Mouse (Mus musculus): ENCODE results near the gene Gsk3b. TPM values are rescaled to one million over a fixed set of nuclear protein-coding genes. Genes with fewer than 3 reads are reported as not detected.

The Gsk3b gene
- total and polyA plus RNA-seq, 3 experiments = 6.1 to 30.8 (median 15.5) TPM

- H3K4me2 ChIP-seq (ENCODE audit: insufficient read depth, low read depth, poor library complexity, severe bottlenecking) = no peak overlapping the region
- no peak overlapping the region for H3K4me3 ChIP-seq (replicated peaks in 1 of 3; ENCODE audit: low read depth in 2 of 3, low read length in 2 of 3, poor library complexity in 1 of 3)
- DNase-seq (ENCODE audit: extremely low read depth) = no peak
- peaks cover 0 to 2% of the 10 kb centered on the region in 2 experiments; a peak in 2 of 4 replicates for H3K4me1 ChIP-seq (ENCODE audit: control insufficient read depth in 1 of 2, insufficient read depth in 2 of 2)
- in situ Hi-C loops (cut with MboI; ENCODE audit: low pct_ligation_motif_present, low pct_unique_long_range_greater_than_20kb, low sequenced_read_pairs) (no loop called here), dilution Hi-C loops (cut with MboI; ENCODE audit: extremely low pct_ligation_motif_present, extremely low pct_unique_long_range_greater_than_20kb, low sequenced_read_pairs) (no loop called here)
- no peak for TF ChIP-seq ZKSCAN1 (IDR thresholded peaks at IDR 0.05; ENCODE audit: borderline replicate concordance, low read depth, low read length)
- no peak for TF ChIP-seq CHD1 (IDR thresholded peaks at IDR 0.05; ENCODE audit: low read depth, low read length)
- no peak for TF ChIP-seq KAT2A (IDR thresholded peaks at IDR 0.05; ENCODE audit: insufficient replicate concordance, low read length)
- TF ChIP-seq TBP (conservative IDR thresholded peaks at IDR 0.05; ENCODE audit: low read depth, low read length) = no peak
- TF ChIP-seq POLR2AphosphoS2 (IDR thresholded peaks at IDR 0.05; ENCODE audit: low read depth, low read length) = no peak
- no peak for TF ChIP-seq SMC3 (IDR thresholded peaks at IDR 0.05; ENCODE audit: low read depth, low read length)
- TF ChIP-seq TCF12 (IDR thresholded peaks at IDR 0.05; ENCODE audit: low read depth, low read length) = no peak
- no peak for TF ChIP-seq IRF4 (IDR thresholded peaks at IDR 0.05; ENCODE audit: low read depth, low read length)
- TF ChIP-seq RCOR1 (conservative IDR thresholded peaks at IDR 0.05; ENCODE audit: low read depth, low read length) = no peak
- TF ChIP-seq RAD21 (IDR thresholded peaks at IDR 0.05; ENCODE audit: low read depth, low read length) = no peak
- no peak for TF ChIP-seq ZC3H11A (IDR thresholded peaks at IDR 0.05; ENCODE audit: low read depth, low read length)
- no peak for TF ChIP-seq CTCF (conservative IDR thresholded peaks at IDR 0.05 in 1 of 2, IDR thresholded peaks at IDR 0.05 in 1 of 2; ENCODE audit: low read depth in 2 of 2, low read length in 2 of 2)
- TF ChIP-seq ZMIZ1 (IDR thresholded peaks at IDR 0.05; ENCODE audit: low read depth, low read length) = no peak
- no peak for TF ChIP-seq USF2 (conservative IDR thresholded peaks at IDR 0.05; ENCODE audit: low read depth, low read length)
- no peak for TF ChIP-seq MXI1 (IDR thresholded peaks at IDR 0.05; ENCODE audit: low read depth, low read length)
- TF ChIP-seq NELFE (IDR thresholded peaks at IDR 0.05; ENCODE audit: low read depth, low read length) = no peak
- no peak for TF ChIP-seq MAZ (IDR thresholded peaks at IDR 0.05; ENCODE audit: low read depth, low read length)
- no peak for TF ChIP-seq JUND (conservative IDR thresholded peaks at IDR 0.05; ENCODE audit: low read depth, low read length)
- no peak overlapping the region for H3K27ac ChIP-seq (ENCODE audit: insufficient read depth, low read depth)
- peaks cover 17% of the 10 kb centered on the region for H3K27me3 ChIP-seq (replicated peaks)
- H3K36me3 ChIP-seq (replicated peaks in 1 of 2; ENCODE audit: control insufficient read depth in 1 of 2, insufficient read depth in 1 of 2, low read length in 1 of 2) = no peaks in the 10 kb centered on the region
- H3K9ac ChIP-seq (ENCODE audit: insufficient read depth, low read depth) = no peak overlapping the region
- no peaks in the 10 kb centered on the region for H3K79me2 ChIP-seq (replicated peaks; ENCODE audit: control insufficient read depth, extremely low read depth, insufficient read depth, poor library complexity, severe bottlenecking)
- no peaks in the 10 kb centered on the region for H3K9me3 ChIP-seq (replicated peaks; ENCODE audit: low read length)
Observed at GRCm38 (mm10) chr16:38254001-38254400, 165.2 kb downstream of the Gsk3b start.

- Histone ChIP-seq H3K9ac (ENCODE audit: insufficient read depth, low read depth) (no peak overlapping the region), H3K79me2 (replicated peaks; ENCODE audit: control insufficient read depth, extremely low read depth, insufficient read depth, poor library complexity, severe bottlenecking) (no peaks in the 10 kb centered on the region), H3K4me2 (ENCODE audit: insufficient read depth, low read depth, poor library complexity, severe bottlenecking) (no peak overlapping the region), H3K36me3 (replicated peaks in 1 of 2; ENCODE audit: control insufficient read depth in 1 of 2, insufficient read depth in 1 of 2, low read length in 1 of 2) (no peaks in the 10 kb centered on the region), H3K9me3 (replicated peaks; ENCODE audit: low read length) (no peaks in the 10 kb centered on the region), H3K4me1 (ENCODE audit: control insufficient read depth in 1 of 2, insufficient read depth in 2 of 2) (peaks cover 2% of the 10 kb centered on the region in 2 experiments; a peak in 2 of 4 replicates), H3K4me3 (replicated peaks in 1 of 3; ENCODE audit: low read depth in 2 of 3, low read length in 2 of 3, poor library complexity in 1 of 3) (no peak overlapping the region), H3K27me3 (replicated peaks) (peaks cover 17% of the 10 kb centered on the region), H3K27ac (ENCODE audit: insufficient read depth, low read depth) (no peak overlapping the region)
- dilution Hi-C loops (cut with MboI; ENCODE audit: extremely low pct_ligation_motif_present, extremely low pct_unique_long_range_greater_than_20kb, low sequenced_read_pairs) = no loop called here
- DNase-seq (ENCODE audit: extremely low read depth) = peak; percentile 34
- in situ Hi-C loops (cut with MboI; ENCODE audit: low pct_ligation_motif_present, low pct_unique_long_range_greater_than_20kb, low sequenced_read_pairs) = no loop called here
- TF ChIP-seq MEF2A (IDR thresholded peaks at IDR 0.05; ENCODE audit: borderline replicate concordance, low read depth, low read length) (no peak), PAX5 (IDR thresholded peaks at IDR 0.05; ENCODE audit: low read length) (no peak), GABPA (IDR thresholded peaks at IDR 0.05; ENCODE audit: insufficient replicate concordance, low read depth, low read length) (no peak), RAD21 (IDR thresholded peaks at IDR 0.05; ENCODE audit: low read depth, low read length) (peak; percentile 13), POLR2A (IDR thresholded peaks at IDR 0.05; ENCODE audit: low read depth, low read length) (no peak), SIN3A (IDR thresholded peaks at IDR 0.05; ENCODE audit: low read length) (no peak), MYC (IDR thresholded peaks at IDR 0.05; ENCODE audit: low read depth, low read length) (no peak), ZC3H11A (IDR thresholded peaks at IDR 0.05; ENCODE audit: low read depth, low read length) (no peak), JUND (conservative IDR thresholded peaks at IDR 0.05; ENCODE audit: low read depth, low read length) (no peak), ZKSCAN1 (IDR thresholded peaks at IDR 0.05; ENCODE audit: borderline replicate concordance, low read depth, low read length) (no peak), RCOR1 (conservative IDR thresholded peaks at IDR 0.05; ENCODE audit: low read depth, low read length) (no peak), CHD2 (IDR thresholded peaks at IDR 0.05; ENCODE audit: low read length) (no peak), CHD1 (IDR thresholded peaks at IDR 0.05; ENCODE audit: low read depth, low read length) (no peak), IRF4 (IDR thresholded peaks at IDR 0.05; ENCODE audit: low read depth, low read length) (no peak), SMC3 (IDR thresholded peaks at IDR 0.05; ENCODE audit: low read depth, low read length) (peak; percentile 46), MAZ (IDR thresholded peaks at IDR 0.05; ENCODE audit: low read depth, low read length) (no peak), JUN (IDR thresholded peaks at IDR 0.05; ENCODE audit: insufficient read depth, low read depth, low read length) (no peak), MXI1 (IDR thresholded peaks at IDR 0.05; ENCODE audit: low read depth, low read length) (no peak), BHLHE40 (IDR thresholded peaks at IDR 0.05; ENCODE audit: low read depth, low read length) (no peak), ETS1 (conservative IDR thresholded peaks at IDR 0.05; ENCODE audit: low read depth, low read length) (no peak), NELFE (IDR thresholded peaks at IDR 0.05; ENCODE audit: low read depth, low read length) (no peak), MAFK (IDR thresholded peaks at IDR 0.05; ENCODE audit: insufficient replicate concordance, low read length) (no peak), TBP (conservative IDR thresholded peaks at IDR 0.05; ENCODE audit: low read depth, low read length) (no peak), ZNF384 (IDR thresholded peaks at IDR 0.05; ENCODE audit: low read depth, low read length) (no peak), CTCF (conservative IDR thresholded peaks at IDR 0.05 in 1 of 2, IDR thresholded peaks at IDR 0.05 in 1 of 2; ENCODE audit: low read depth in 2 of 2, low read length in 2 of 2) (peak in 1 of 2 experiments; percentile 54; a peak in 2 of 4 replicates), KAT2A (IDR thresholded peaks at IDR 0.05; ENCODE audit: insufficient replicate concordance, low read length) (no peak), USF2 (conservative IDR thresholded peaks at IDR 0.05; ENCODE audit: low read depth, low read length) (no peak)
Observed at GRCm38 (mm10) chr16:38255107-38255506, 166.3 kb downstream of the Gsk3b start.
